Mouse (Mus musculus) myocyte (in vitro differentiated cells): ENCODE results near the gene Hbb-bh1.

Experiments
- CEBPB ChIP-seq: IDR thresholded peaks from 2 replicates; pipeline ENCODE4 v1.6.1; 2011; ENCODE audit warnings: mild to moderate bottlenecking, moderate library complexity; ENCODE audit not compliant: poor library complexity, insufficient read depth, severe bottlenecking
- E2F4 ChIP-seq: IDR thresholded peaks from one replicate; pipeline ENCODE4 v1.6.1; 2011; ENCODE audit warnings: mild to moderate bottlenecking, control low read depth, moderate library complexity; ENCODE audit not compliant: insufficient read depth
- MAX ChIP-seq: IDR thresholded peaks from one replicate; pipeline ENCODE4 v1.6.1; 2011; ENCODE audit warnings: low read depth, mild to moderate bottlenecking, control low read depth
- MYOD1 ChIP-seq, 3 experiments: IDR thresholded peaks; one replicate each; pipeline ENCODE4 v1.6.1; 2011; ENCODE audit warnings: control low read depth in 2 of 3, low read depth in 2 of 3, mild to moderate bottlenecking in 2 of 3, moderate library complexity in 1 of 3; ENCODE audit not compliant: insufficient read length in 2 of 3, control insufficient read depth in 1 of 3
- MYOG ChIP-seq, 3 experiments: IDR thresholded peaks; one replicate each; pipeline ENCODE4 v1.6.1; 2011; ENCODE audit warnings: control low read depth in 2 of 3, low read depth in 2 of 3, mild to moderate bottlenecking in 2 of 3; ENCODE audit not compliant: insufficient read length in 2 of 3, control insufficient read depth in 1 of 3, insufficient read depth in 1 of 3
- POLR2A ChIP-seq: IDR thresholded peaks from one replicate; pipeline ENCODE4 v1.6.1; 2011; ENCODE audit warnings: low read depth, mild to moderate bottlenecking, control low read depth, moderate library complexity; ENCODE audit not compliant: insufficient read length
- POLR2AphosphoS2 ChIP-seq: IDR thresholded peaks from one replicate; pipeline ENCODE4 v1.6.1; 2011; ENCODE audit warnings: low read depth, control low read depth; ENCODE audit not compliant: insufficient read length
- REST ChIP-seq: IDR thresholded peaks from one replicate; pipeline ENCODE4 v1.6.1; 2011; ENCODE audit warnings: mild to moderate bottlenecking, control low read depth, moderate library complexity; ENCODE audit not compliant: insufficient read depth, insufficient read length
- SRF ChIP-seq: IDR thresholded peaks from one replicate; pipeline ENCODE4 v1.6.1; 2011; ENCODE audit warnings: low read depth; ENCODE audit not compliant: control insufficient read depth, insufficient read length
- TCF12 ChIP-seq: IDR thresholded peaks from one replicate; pipeline ENCODE4 v1.6.1; 2011; ENCODE audit warnings: mild to moderate bottlenecking, control low read depth; ENCODE audit not compliant: poor library complexity, insufficient read depth, severe bottlenecking
- TCF3 ChIP-seq: IDR thresholded peaks from one replicate; pipeline ENCODE4 v1.6.1; 2011; ENCODE audit warnings: low read depth, control low read depth; ENCODE audit not compliant: insufficient read length
- USF1 ChIP-seq: IDR thresholded peaks from one replicate; pipeline ENCODE4 v1.6.1; 2011; ENCODE audit warnings: low read depth, mild to moderate bottlenecking, control low read depth, moderate library complexity

DNA sequence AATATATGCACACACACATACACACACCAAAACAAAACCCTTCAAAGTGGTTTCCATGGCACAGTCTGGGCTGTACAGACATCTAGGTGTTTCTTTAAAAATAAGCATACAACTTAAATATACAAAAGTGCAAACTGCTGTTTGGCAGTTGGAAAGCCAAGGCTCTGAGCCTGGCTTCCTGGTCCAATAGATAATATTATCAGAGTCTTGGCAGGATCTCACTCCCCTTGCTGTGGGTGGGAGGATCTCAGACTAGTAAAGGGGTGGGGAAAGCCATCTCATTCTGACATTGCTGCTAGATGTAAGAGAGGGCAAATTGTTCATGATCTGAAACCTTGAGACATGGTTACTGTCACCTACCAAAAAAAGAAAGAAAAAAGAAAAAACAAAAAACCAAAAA, 27.7 kb upstream of the Hbb-bh1 start:
- TF ChIP-seq POLR2A (no peak), MYOD1 (IDR thresholded peaks at IDR 0.05; ENCODE audit: control insufficient read depth in 1 of 3, insufficient read length in 2 of 3, low read depth in 2 of 3) (no peak), MAX (no peak), POLR2AphosphoS2 (no peak), USF1 (no peak), MYOG (IDR thresholded peaks at IDR 0.05; ENCODE audit: control insufficient read depth in 1 of 3, insufficient read depth in 1 of 3, insufficient read length in 2 of 3, low read depth in 2 of 3) (no peak), E2F4 (no peak), CEBPB (no peak), SRF (no peak), TCF12 (no peak), TCF3 (no peak), REST (no peak)
